Mouse (Mus musculus): ENCODE data around the gene Gm20518.

GRCm38 (mm10) chr16:17853263-17853662 is 38.2 kb downstream of the Gm20518 start:
- TF ChIP-seq GATA1 (IDR thresholded peaks at IDR 0.05; ENCODE audit: low read length) (no peak), TAL1 (IDR thresholded peaks at IDR 0.05; ENCODE audit: low read length) (no peak)

All from erythroblast, embryonic 14.5 days (primary cell).